Mouse (Mus musculus): Measurements from ENCODE around the gene Clint1.

DNA sequence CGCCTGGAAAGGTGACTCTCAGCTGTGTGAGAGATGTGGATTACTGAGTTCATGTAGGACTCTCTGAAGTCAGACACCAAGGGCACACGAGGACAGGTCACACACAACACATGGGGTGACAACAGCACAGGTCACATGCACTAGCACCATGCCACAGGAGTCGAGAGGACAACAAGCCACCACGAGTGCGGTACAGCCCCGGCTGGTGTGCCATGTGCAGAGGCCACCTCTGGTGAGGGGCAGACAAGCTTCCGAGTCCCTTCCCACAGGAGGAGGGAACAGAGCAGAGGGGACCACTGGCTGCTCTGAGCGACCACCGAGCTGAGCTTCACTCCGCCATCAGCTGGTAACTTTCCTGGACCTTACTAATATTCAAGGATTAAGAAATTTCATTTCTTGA lies 80.9 kb downstream of the Clint1 start:
- TF ChIP-seq GATA1 (IDR thresholded peaks at IDR 0.05; ENCODE audit: low read length), result no peak
- no peak for TF ChIP-seq TAL1 (IDR thresholded peaks at IDR 0.05; ENCODE audit: low read length)

All from erythroblast, embryonic 14.5 days (primary cell).